Mouse (Mus musculus) forebrain, embryonic 12.5 days (tissue): Measurements from ENCODE around the gene Tmem119. TPM values are rescaled to one million over a fixed set of nuclear protein-coding genes. Genes with fewer than 3 reads are reported as not detected.

ENCODE experiments used
- ATAC-seq: fragments of 200-750 bp; cut with Nextera tagmentation; 2 replicates; pipeline ENCODE4 v1.8.0; 2017; ENCODE audit warnings: moderate TSS enrichment; ENCODE audit not compliant: low FRiP score
- H3K27ac ChIP-seq: fragments of 300-500 bp; sonication (generic); 2 replicates; pipeline ENCODE4 v1.5.1; 2016; ENCODE audit warnings: mild to moderate bottlenecking
- H3K27me3 ChIP-seq: fragments of 300-500 bp; sonication (generic); 2 replicates; pipeline ENCODE4 v1.6.1; 2016; ENCODE audit warnings: mild to moderate bottlenecking
- H3K36me3 ChIP-seq: fragments of 300-500 bp; sonication (generic); replicated peaks from 2 replicates; pipeline ENCODE4 v1.6.1; 2016; ENCODE audit warnings: mild to moderate bottlenecking
- H3K4me1 ChIP-seq: fragments of 300-500 bp; sonication (generic); 2 replicates; pipeline ENCODE4 v1.6.1; 2016
- H3K4me2 ChIP-seq: fragments of 300-500 bp; sonication (generic); 2 replicates; pipeline ENCODE4 v1.6.1; 2016; ENCODE audit warnings: mild to moderate bottlenecking, moderate library complexity
- H3K4me3 ChIP-seq: fragments of 300-500 bp; sonication (generic); replicated peaks from 2 replicates; pipeline ENCODE4 v1.5.1; 2016; ENCODE audit warnings: mild to moderate bottlenecking
- H3K9ac ChIP-seq: fragments of 300-500 bp; sonication (generic); 2 replicates; pipeline ENCODE4 v1.6.1; 2016; ENCODE audit warnings: mild to moderate bottlenecking
- H3K9me3 ChIP-seq: fragments of 300-500 bp; sonication (generic); 2 replicates; pipeline ENCODE4 v1.6.1; 2016
- WGBS: fragments of 180-500 bp; shearing (Covaris S2); methylation state at CpG from one replicate; pipeline ENCODE4 v1.1.7; 2016; 5-methylcytosine and 5-hydroxymethylcytosine counted together
- polyA plus RNA-seq: library from polyadenylated mRNA; unstranded; fragments of >200 nt; fragmentation: Nextera tagmentation; extraction: Ambion mirVana; gene quantifications from 2 replicates; pipeline ENCODE4 v1.2.1, GENCODE M21; 2016

The Tmem119 gene
- polyA plus RNA-seq, 1 experiment from 2014 or later = 19.4 TPM

GRCm38 (mm10) chr5:113832490-113832901 lies 32.2 kb upstream of the Tmem119 start, which contains the start of gene Selplg:
Selplg (minus strand) TSS chr5:113832644.
- no peaks in the 10 kb centered on the region for H3K27me3 ChIP-seq
- no peak within 1 kb of the TSS for H3K4me2 ChIP-seq
- H3K4me1 ChIP-seq = peaks cover 6% of the 10 kb centered on the region; the same call in 1 of the 2 replicates
- H3K9ac ChIP-seq = peak within 1 kb of the TSS; percentile 21; the same call in 1 of the 2 replicates
- no peaks in the 10 kb centered on the region for H3K9me3 ChIP-seq
- WGBS = 44% methylated on average over 8 of the region's 8 CpGs
- no peak for ATAC-seq
- H3K36me3 ChIP-seq = no peaks in the 10 kb centered on the region
- no peak within 1 kb of the TSS for H3K4me3 ChIP-seq
- no peak within 1 kb of the TSS for H3K27ac ChIP-seq

- H3K36me3 ChIP-seq = no peaks in the 10 kb centered on the region
- H3K27me3 ChIP-seq = 0 out of 2 replicates have a peak, but pooled peaks cover 2% of the 10 kb centered on the region
- H3K9ac ChIP-seq = peak overlapping the region; percentile 21; the same call in 1 of the 2 replicates
- no peak overlapping the region for H3K4me2 ChIP-seq
- no peak for ATAC-seq
- no peak overlapping the region for H3K4me3 ChIP-seq
- no peak overlapping the region for H3K27ac ChIP-seq
- 59% methylated on average over 3 of the region's 3 CpGs for WGBS
- no peaks in the 10 kb centered on the region for H3K9me3 ChIP-seq
- peaks cover 6% of the 10 kb centered on the region; the same call in 1 of the 2 replicates for H3K4me1 ChIP-seq
Measured at GRCm38 (mm10) chr5:113831741-113832140, 31.4 kb upstream of the Tmem119 start.

- 0 out of 2 replicates have a peak, but pooled peaks cover 3% of the 10 kb centered on the region for H3K27me3 ChIP-seq
- WGBS = 90% methylated on average over 5 of the region's 5 CpGs
- no peak for ATAC-seq
- no peaks in the 10 kb centered on the region for H3K9me3 ChIP-seq
- H3K4me2 ChIP-seq = no peak overlapping the region
- H3K4me1 ChIP-seq = peaks cover 6% of the 10 kb centered on the region; the same call in 1 of the 2 replicates
- no peak overlapping the region for H3K27ac ChIP-seq
- no peak overlapping the region for H3K4me3 ChIP-seq
- H3K9ac ChIP-seq = no peak overlapping the region
- H3K36me3 ChIP-seq = no peaks in the 10 kb centered on the region
Measured at GRCm38 (mm10) chr5:113830796-113831195, 30.5 kb upstream of the Tmem119 start.

GRCm38 (mm10) chr5:113830292-113830643 lies 30.0 kb upstream of the Tmem119 start:
- 76% methylated on average over 10 of the region's 10 CpGs for WGBS
- H3K27ac ChIP-seq = no peak overlapping the region
- H3K9ac ChIP-seq = no peak overlapping the region
- no peaks in the 10 kb centered on the region for H3K36me3 ChIP-seq
- no peak overlapping the region for H3K4me2 ChIP-seq
- no peak overlapping the region for H3K4me3 ChIP-seq
- H3K4me1 ChIP-seq = peaks cover 6% of the 10 kb centered on the region; the same call in 1 of the 2 replicates
- no peaks in the 10 kb centered on the region for H3K9me3 ChIP-seq
- no peak for ATAC-seq
- 0 out of 2 replicates have a peak, but pooled peaks cover 3% of the 10 kb centered on the region for H3K27me3 ChIP-seq

GRCm38 (mm10) chr5:113829566-113830291 lies 29.4 kb upstream of the Tmem119 start:
- ATAC-seq = no peak
- Histone ChIP-seq H3K27me3 (peaks cover 3% of the 10 kb centered on the region; the same call in 1 of the 2 replicates), H3K9ac (no peak overlapping the region), H3K4me3 (no peak overlapping the region), H3K27ac (no peak overlapping the region), H3K36me3 (no peaks in the 10 kb centered on the region), H3K4me1 (peaks cover 6% of the 10 kb centered on the region; the same call in 1 of the 2 replicates), H3K9me3 (no peaks in the 10 kb centered on the region), H3K4me2 (no peak overlapping the region)
- WGBS = 79% methylated on average over 7 of the region's 7 CpGs

- Histone ChIP-seq H3K9ac (no peak overlapping the region), H3K4me2 (no peak overlapping the region), H3K9me3 (no peaks in the 10 kb centered on the region), H3K27ac (no peak overlapping the region), H3K27me3 (peaks cover 7% of the 10 kb centered on the region; the same call in 1 of the 2 replicates), H3K4me3 (no peak overlapping the region), H3K36me3 (no peaks in the 10 kb centered on the region), H3K4me1 (peaks cover 6% of the 10 kb centered on the region; the same call in 1 of the 2 replicates)
- no peak for ATAC-seq
- 68% methylated on average over 7 of the region's 7 CpGs for WGBS
Measured at GRCm38 (mm10) chr5:113828481-113828880, 28.2 kb upstream of the Tmem119 start.

GRCm38 (mm10) chr5:113827991-113828411 lies 27.7 kb upstream of the Tmem119 start:
- Histone ChIP-seq H3K27ac (no peak overlapping the region), H3K4me1 (peaks cover 6% of the 10 kb centered on the region; the same call in 1 of the 2 replicates), H3K9me3 (no peaks in the 10 kb centered on the region), H3K9ac (no peak overlapping the region), H3K4me3 (no peak overlapping the region), H3K27me3 (peaks cover 7% of the 10 kb centered on the region; the same call in 1 of the 2 replicates), H3K36me3 (no peaks in the 10 kb centered on the region), H3K4me2 (no peak overlapping the region)
- ATAC-seq = no peak
- WGBS = 61% methylated on average over 4 of the region's 4 CpGs

GRCm38 (mm10) chr5:113826619-113827018 lies 26.3 kb upstream of the Tmem119 start:
- Histone ChIP-seq H3K27me3 (peaks cover 7% of the 10 kb centered on the region; the same call in 1 of the 2 replicates), H3K9ac (no peak overlapping the region), H3K4me2 (no peak overlapping the region), H3K9me3 (no peaks in the 10 kb centered on the region), H3K4me3 (no peak overlapping the region), H3K36me3 (no peaks in the 10 kb centered on the region), H3K27ac (no peak overlapping the region), H3K4me1 (no peaks in the 10 kb centered on the region)
- 90% methylated on average over 4 of the region's 4 CpGs for WGBS
- ATAC-seq = no peak

GRCm38 (mm10) chr5:113825558-113825957 lies 25.2 kb upstream of the Tmem119 start:
- Histone ChIP-seq H3K27ac (no peak overlapping the region), H3K4me2 (no peak overlapping the region), H3K4me1 (no peaks in the 10 kb centered on the region), H3K36me3 (no peaks in the 10 kb centered on the region), H3K9me3 (no peaks in the 10 kb centered on the region), H3K27me3 (peaks cover 7% of the 10 kb centered on the region; the same call in 1 of the 2 replicates), H3K9ac (no peak overlapping the region), H3K4me3 (no peak overlapping the region)
- 84% methylated on average over 7 of the region's 7 CpGs for WGBS
- ATAC-seq = no peak

GRCm38 (mm10) chr5:113824228-113824627 lies 23.9 kb upstream of the Tmem119 start:
- Histone ChIP-seq H3K4me2 (no peak overlapping the region), H3K36me3 (no peaks in the 10 kb centered on the region), H3K4me1 (no peaks in the 10 kb centered on the region), H3K4me3 (no peak overlapping the region), H3K27ac (no peak overlapping the region), H3K27me3 (peaks cover 7% of the 10 kb centered on the region; the same call in 1 of the 2 replicates), H3K9ac (no peak overlapping the region), H3K9me3 (no peaks in the 10 kb centered on the region)
- WGBS = 93% methylated on average over 4 of the region's 4 CpGs
- ATAC-seq = no peak

- peaks cover 8% of the 10 kb centered on the region; the same call in 1 of the 2 replicates for H3K4me1 ChIP-seq
- ATAC-seq = no peak
- no peak overlapping the region for H3K4me2 ChIP-seq
- no peaks in the 10 kb centered on the region for H3K9me3 ChIP-seq
- H3K27ac ChIP-seq = no peak overlapping the region
- H3K9ac ChIP-seq = no peak overlapping the region
- H3K27me3 ChIP-seq = peaks cover 11% of the 10 kb centered on the region; the same call in 1 of the 2 replicates
- H3K4me3 ChIP-seq = no peak overlapping the region
- WGBS = 68% methylated on average over 14 of the region's 14 CpGs
- no peaks in the 10 kb centered on the region for H3K36me3 ChIP-seq
Measured at GRCm38 (mm10) chr5:113818572-113818971, 18.3 kb upstream of the Tmem119 start.

- no peak overlapping the region for H3K4me3 ChIP-seq
- H3K27ac ChIP-seq = no peak overlapping the region
- H3K9ac ChIP-seq = no peak overlapping the region
Measured at GRCm38 (mm10) chr5:113815638-113816152, 15.4 kb upstream of the Tmem119 start.

More at GRCm38 (mm10) chr5:113815638-113816152, 15.4 kb upstream of the Tmem119 start:
- H3K9me3 ChIP-seq = peaks cover 7% of the 10 kb centered on the region; the same call in 1 of the 2 replicates
- no peaks in the 10 kb centered on the region for H3K36me3 ChIP-seq
- peaks cover 8% of the 10 kb centered on the region; the same call in 1 of the 2 replicates for H3K4me1 ChIP-seq
- no peak for ATAC-seq
- H3K4me2 ChIP-seq = no peak overlapping the region
- WGBS = 15% methylated on average over 15 of the region's 15 CpGs
- peaks cover 16% of the 10 kb centered on the region for H3K27me3 ChIP-seq
